ENCODE assay signal across 8 mouse cellular contexts in genomic region chr9:65630631-65631353, GRCm38 (mm10). TPM values are rescaled to one million over a fixed set of nuclear protein-coding genes. Genes with fewer than 3 reads are reported as not detected.
DNase-seq lines count a peak whose midpoint lies in the region; ATAC-seq lines count a peak whose summit lies in the region.

No protein-coding gene starts in this region.

- H3K4me1 ChIP-seq in intestine, embryonic 14.5 days (replicated peaks; ENCODE audit: control insufficient read depth, insufficient read depth, low read length): peaks cover 10% of the 10 kb centered on the region; the same call in 1 of the 2 replicates
- H3K4me1 ChIP-seq in liver, embryonic 15.5 days (replicated peaks): peaks cover 15% of the 10 kb centered on the region
- H3K4me1 ChIP-seq in neural tube, embryonic 14.5 days (ENCODE audit: control insufficient read depth, insufficient read depth, low read length): peaks cover 13% of the 10 kb centered on the region

- H3K27ac ChIP-seq in intestine, embryonic 14.5 days (ENCODE audit: low read depth): peak overlapping the region; percentile 64
- peak overlapping the region; percentile 53 for H3K27ac ChIP-seq in liver, embryonic 15.5 days (replicated peaks)
- no peak overlapping the region; the same call in 1 of the 2 replicates for H3K27ac ChIP-seq in neural tube, embryonic 14.5 days (ENCODE audit: low read depth, low read length)

- H3K36me3 ChIP-seq in intestine, embryonic 14.5 days (ENCODE audit: control insufficient read depth, insufficient read depth, low read length): no peaks in the 10 kb centered on the region
- H3K36me3 ChIP-seq in liver, embryonic 15.5 days (replicated peaks): no peaks in the 10 kb centered on the region
- no peaks in the 10 kb centered on the region for H3K36me3 ChIP-seq in neural tube, embryonic 14.5 days (ENCODE audit: control insufficient read depth, insufficient read depth, low read length)

- H3K4me3 ChIP-seq in intestine, embryonic 14.5 days (ENCODE audit: low read depth, low read length): peak overlapping the region; percentile 77
- H3K4me3 ChIP-seq in liver, embryonic 15.5 days (replicated peaks): peak overlapping the region; percentile 60
- H3K4me3 ChIP-seq in neural tube, embryonic 14.5 days (ENCODE audit: low read depth, low read length): peak overlapping the region; percentile 60

- WGBS in intestine, embryonic 14.5 days: under 1% methylated on average over 69 of the region's 78 CpGs
- under 1% methylated on average over 76 of the region's 78 CpGs for WGBS in liver, embryonic 15.5 days (ENCODE audit: insufficient replicate concordance)
- WGBS in neural tube, embryonic 14.5 days: under 1% methylated on average over 72 of the region's 78 CpGs

- H3K9me3 ChIP-seq in intestine, embryonic 14.5 days (ENCODE audit: control insufficient read depth, low read length): no peaks in the 10 kb centered on the region
- H3K9me3 ChIP-seq in liver, embryonic 15.5 days (replicated peaks): no peaks in the 10 kb centered on the region
- H3K9me3 ChIP-seq in neural tube, embryonic 14.5 days (ENCODE audit: control insufficient read depth, low read length): no peaks in the 10 kb centered on the region

- ATAC-seq in intestine, embryonic 14.5 days (replicated peaks; ENCODE audit: low FRiP score, low TSS enrichment, low read depth): peak; percentile 86
- peak; percentile 75 for ATAC-seq in liver, embryonic 15.5 days (ENCODE audit: insufficient read depth)
- ATAC-seq in neural tube, embryonic 14.5 days (ENCODE audit: low read depth): peak; percentile 82

- peak; percentile 25 to 34 for DNase-seq in layer of hippocampus, postnatal 10 days (ENCODE audit: low spot score in 2 of 2)
- no peak for DNase-seq in layer of hippocampus, postnatal 36 days
- peak; percentile 75 for DNase-seq in adrenal gland, adult 2 months
- peak; percentile 45 for DNase-seq in gastrocnemius, postnatal 10 days
- peak; percentile 70 for DNase-seq in intestine, embryonic 14.5 days (ENCODE audit: low spot score)
- no peak for DNase-seq in adipocyte (ENCODE audit: low spot score)

- H3K9ac ChIP-seq in intestine, embryonic 14.5 days (ENCODE audit: low read length): peak overlapping the region; percentile 70
- H3K9ac ChIP-seq in liver, embryonic 15.5 days: peak overlapping the region; percentile 23
- peak overlapping the region; percentile 58 for H3K9ac ChIP-seq in neural tube, embryonic 14.5 days (replicated peaks; ENCODE audit: low read depth, low read length)

- peaks cover 21% of the 10 kb centered on the region for H3K27me3 ChIP-seq in intestine, embryonic 14.5 days (replicated peaks; ENCODE audit: control insufficient read depth, insufficient read depth, low read length)
- peaks cover 85% of the 10 kb centered on the region for H3K27me3 ChIP-seq in liver, embryonic 15.5 days
- peaks cover 24% of the 10 kb centered on the region for H3K27me3 ChIP-seq in neural tube, embryonic 14.5 days (ENCODE audit: control insufficient read depth, insufficient read depth, low read length)

- peak overlapping the region; percentile 95 for H3K4me2 ChIP-seq in intestine, embryonic 14.5 days (ENCODE audit: low read length)
- H3K4me2 ChIP-seq in liver, embryonic 15.5 days: peak overlapping the region; percentile 71
- H3K4me2 ChIP-seq in neural tube, embryonic 14.5 days (ENCODE audit: low read depth, low read length): peak overlapping the region; percentile 97

RNA-seq across cellular contexts. Expression of gene Rbpms2, which starts 1.3 kb away (rescaled TPM):
- 1 to 10 TPM; 1.9 to 2.4 TPM for total RNA-seq in layer of hippocampus, postnatal 10 days (2021)
- total RNA-seq in layer of hippocampus, postnatal 36 days (2021): 1 to 10 TPM; 3.2 to 4.0 TPM
- 10 to 100 TPM; 63.1 to 85.0 TPM for total RNA-seq in adrenal gland, adult 2 months (2021)
- polyA plus RNA-seq in adrenal gland, adult 2 months (2012; rRNA removed): 125 and 154 TPM in 2 replicates
- total RNA-seq in gastrocnemius, postnatal 10 days (2021): 1 to 10 TPM; 2.4 to 4.0 TPM
- 28.2 and 32.3 TPM in 2 replicates for polyA plus RNA-seq in intestine, embryonic 14.5 days (2014; fragmentation: Nextera tagmentation; extraction: Ambion mirVana)
- polyA plus RNA-seq in liver, embryonic 15.5 days (2015; fragmentation: Nextera tagmentation; extraction: Ambion mirVana): 11.3 and 11.8 TPM in 2 replicates
- polyA plus RNA-seq in neural tube, embryonic 14.5 days (2014; fragmentation: Nextera tagmentation; extraction: Ambion mirVana): 2.5 and 3.9 TPM in 2 replicates

RNA-seq across cellular contexts. Expression of gene Oaz2, which starts 37.0 kb away (rescaled TPM):
- total RNA-seq in layer of hippocampus, postnatal 10 days (2021): 100 to 1,000 TPM; 202 to 214 TPM
- 100 to 1,000 TPM; 189 to 220 TPM for total RNA-seq in layer of hippocampus, postnatal 36 days (2021)
- 100 to 1,000 TPM; 101 to 156 TPM for total RNA-seq in adrenal gland, adult 2 months (2021)
- 172 and 201 TPM in 2 replicates for polyA plus RNA-seq in adrenal gland, adult 2 months (2012; rRNA removed)
- 100 to 1,000 TPM; 248 to 260 TPM for total RNA-seq in gastrocnemius, postnatal 10 days (2021)
- polyA plus RNA-seq in intestine, embryonic 14.5 days (2014; fragmentation: Nextera tagmentation; extraction: Ambion mirVana): 166 and 184 TPM in 2 replicates
- 48.8 and 51.7 TPM in 2 replicates for polyA plus RNA-seq in liver, embryonic 15.5 days (2015; fragmentation: Nextera tagmentation; extraction: Ambion mirVana)
- polyA plus RNA-seq in neural tube, embryonic 14.5 days (2014; fragmentation: Nextera tagmentation; extraction: Ambion mirVana): 254 and 315 TPM in 2 replicates

RNA-seq across cellular contexts. Expression of gene Pif1, which starts 43.8 kb away (rescaled TPM):
- 1 to 10 TPM; 1.1 to 1.4 TPM for total RNA-seq in layer of hippocampus, postnatal 10 days (2021)
- under 1 TPM; 0.12 to 0.25 TPM for total RNA-seq in layer of hippocampus, postnatal 36 days (2021)
- under 1 TPM; 0.29 to 0.45 TPM for total RNA-seq in adrenal gland, adult 2 months (2021)
- polyA plus RNA-seq in adrenal gland, adult 2 months (2012; rRNA removed): 0.42 and 0.46 TPM in 2 replicates
- total RNA-seq in gastrocnemius, postnatal 10 days (2021): 1 to 10 TPM in 1 of 2 experiments, under 1 TPM in 1; 0.92 to 1.4 TPM
- 8.1 and 9.9 TPM in 2 replicates for polyA plus RNA-seq in intestine, embryonic 14.5 days (2014; fragmentation: Nextera tagmentation; extraction: Ambion mirVana)
- 10.0 and 13.2 TPM in 2 replicates for polyA plus RNA-seq in liver, embryonic 15.5 days (2015; fragmentation: Nextera tagmentation; extraction: Ambion mirVana)
- 0.75 and 1.0 TPM in 2 replicates for polyA plus RNA-seq in neural tube, embryonic 14.5 days (2014; fragmentation: Nextera tagmentation; extraction: Ambion mirVana)

RNA-seq across cellular contexts. Expression of gene Plekho2, which starts 51.0 kb away (rescaled TPM):
- 1 to 10 TPM; 5.6 to 8.4 TPM for total RNA-seq in layer of hippocampus, postnatal 10 days (2021)
- 10 to 100 TPM in 1 of 2 experiments, 1 to 10 TPM in 1; 9.8 to 10.9 TPM for total RNA-seq in layer of hippocampus, postnatal 36 days (2021)
- total RNA-seq in adrenal gland, adult 2 months (2021): 10 to 100 TPM; 49.9 to 61.0 TPM
- polyA plus RNA-seq in adrenal gland, adult 2 months (2012; rRNA removed): 48.8 and 61.6 TPM in 2 replicates
- total RNA-seq in gastrocnemius, postnatal 10 days (2021): 10 to 100 TPM; 11.4 to 17.3 TPM
- polyA plus RNA-seq in intestine, embryonic 14.5 days (2014; fragmentation: Nextera tagmentation; extraction: Ambion mirVana): 11.9 and 12.6 TPM in 2 replicates
- 27.0 and 27.3 TPM in 2 replicates for polyA plus RNA-seq in liver, embryonic 15.5 days (2015; fragmentation: Nextera tagmentation; extraction: Ambion mirVana)
- 2.4 and 5.2 TPM in 2 replicates for polyA plus RNA-seq in neural tube, embryonic 14.5 days (2014; fragmentation: Nextera tagmentation; extraction: Ambion mirVana)

Comparison
In these comparisons a context has a peak if more than half of its experiments do, and no peak if none do; other contexts are left out.
1. DNase-seq: peak in layer of hippocampus, postnatal 10 days (2 of 2), adrenal gland, adult 2 months (single experiment), gastrocnemius, postnatal 10 days (single experiment) and intestine, embryonic 14.5 days (single experiment); none in layer of hippocampus, postnatal 36 days (0 of 2) and adipocyte (single experiment).
2. RNA of gene Rbpms2, which starts 1.3 kb away (total RNA-seq): 63.1 to 85.0 TPM in adrenal gland, adult 2 months; 2.4 to 4.0 TPM in gastrocnemius, postnatal 10 days, 3.2 to 4.0 TPM in layer of hippocampus, postnatal 36 days and 1.9 to 2.4 TPM in layer of hippocampus, postnatal 10 days; every median in the first group is over 10 times any median in the second.
3. Peak in every context shown above with its lines, with median percentiles within 50 percentile points of each other: ATAC-seq, H3K4me2 ChIP-seq, H3K4me3 ChIP-seq and H3K9ac ChIP-seq.